ENCODE assay signal across 18 mouse cellular contexts in the genomic region with DNA sequence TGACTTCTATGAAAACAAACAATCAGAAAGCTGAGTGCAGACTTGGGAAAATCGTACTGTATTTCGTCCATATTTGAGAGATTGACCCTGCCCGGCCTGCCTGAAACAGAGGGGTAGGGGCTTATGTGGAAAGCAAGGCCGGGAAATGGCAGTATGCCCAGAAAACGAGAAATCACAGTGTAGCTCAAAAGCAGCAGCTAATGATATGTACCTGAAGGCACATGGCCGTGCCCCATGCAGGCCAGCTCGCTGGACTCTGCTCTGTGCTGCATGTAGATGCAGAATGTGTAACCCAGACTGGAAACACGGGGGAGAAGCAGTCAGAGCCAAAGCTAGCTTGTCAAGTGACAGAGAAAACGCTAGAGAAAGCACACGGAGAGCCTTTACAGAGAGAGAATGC. TPM values are rescaled to one million over a fixed set of nuclear protein-coding genes. Genes with fewer than 3 reads are reported as not detected.
A peak's percentile ranks its signal among the peaks of the same experiment; 100 is the strongest.
DNase-seq lines count a peak whose midpoint lies in the region; ATAC-seq and TF ChIP-seq lines count a peak whose summit lies in the region.
"Had no signal": no experiment of that assay in that cellular context is flagged by ENCODE, and none has a peak within 500 bp of the region (broad histone marks: within the 10 kb centered on the region; RNA-seq: fewer than 3 reads in every experiment).

No protein-coding gene starts in this region.

- H3K9ac ChIP-seq in hindbrain, postnatal 0 days (replicated peaks; ENCODE audit: low read length): no peak overlapping the region; the same call in 1 of the 2 replicates
- H3K9ac ChIP-seq in hindbrain, embryonic 12.5 days: no peak overlapping the region
- no peak overlapping the region for H3K9ac ChIP-seq in neural tube, embryonic 13.5 days
- H3K9ac ChIP-seq: midbrain, embryonic 15.5 days had no signal

- WGBS in hindbrain, postnatal 0 days: 53% methylated on average over 10 of the region's 10 CpGs
- 82% methylated on average over 10 of the region's 10 CpGs for WGBS in hindbrain, embryonic 12.5 days
- WGBS in neural tube, embryonic 13.5 days: 87% methylated on average over 10 of the region's 10 CpGs
- 88% methylated on average over 10 of the region's 10 CpGs for WGBS in thymus, adult 2 months

- DNase-seq in hindbrain, postnatal 0 days (ENCODE audit: low spot score): peak; percentile 40
- no peak for DNase-seq in neural tube, embryonic 10.5 days (ENCODE audit: extremely low spot score, low spot score)
- DNase-seq in kidney, postnatal 14 days: peak; percentile 68
- DNase-seq in left cerebral cortex, adult 9 months (ENCODE audit: low spot score in 2 of 2): no peak
- DNase-seq in thymus, adult 2 months: no peak
- DNase-seq: adrenal gland, adult 8-10 months; cerebellum, adult 8-10 months; gastrocnemius, postnatal 25 days; heart, postnatal 10 days; lung, adult 18-20 months; right cerebral cortex, postnatal 4 days; thymus, adult 18-20 months had no signal

- H3K36me3 ChIP-seq in hindbrain, postnatal 0 days (ENCODE audit: insufficient read depth, low read length): no peaks in the 10 kb centered on the region
- H3K36me3 ChIP-seq in hindbrain, embryonic 12.5 days: no peaks in the 10 kb centered on the region
- peaks cover 6% of the 10 kb centered on the region; the same call in 1 of the 2 replicates for H3K36me3 ChIP-seq in neural tube, embryonic 13.5 days
- no peaks in the 10 kb centered on the region for H3K36me3 ChIP-seq in thymus, adult 2 months (ENCODE audit: control insufficient read depth, insufficient read depth, low read length)
- H3K36me3 ChIP-seq: midbrain, embryonic 15.5 days had no signal

- ATAC-seq in hindbrain, postnatal 0 days: no peak
- ATAC-seq in hindbrain, embryonic 12.5 days (ENCODE audit: low FRiP score): no peak
- ATAC-seq in neural tube, embryonic 13.5 days (ENCODE audit: low read depth): no peak
- no peak for ATAC-seq in frontal cortex, adult (ENCODE audit: low TSS enrichment)
- ATAC-seq: midbrain, embryonic 15.5 days had no signal

- H3K27ac ChIP-seq in hindbrain, postnatal 0 days: peak overlapping the region; percentile 36
- H3K27ac ChIP-seq in hindbrain, embryonic 12.5 days: no peak overlapping the region
- 0 out of 2 replicates have a peak overlapping the region, but pooled peaks have one; percentile 5 for H3K27ac ChIP-seq in neural tube, embryonic 13.5 days (replicated peaks)
- H3K27ac ChIP-seq in thymus, adult 2 months (ENCODE audit: control insufficient read depth, insufficient read depth, low read length): no peak overlapping the region
- H3K27ac ChIP-seq: layer of hippocampus, adult 2 months; left cerebral cortex, adult 2 months; midbrain, embryonic 15.5 days had no signal

- TF ChIP-seq CTCF in hindbrain, postnatal 0 days (IDR thresholded peaks at IDR 0.05; ENCODE audit: low read depth): no peak
- no peak for TF ChIP-seq CTCF in thymus, adult 2 months (IDR thresholded peaks at IDR 0.05; ENCODE audit: borderline replicate concordance, control insufficient read depth, extremely low read depth, insufficient read depth, low read length, poor library complexity)

- H3K4me2 ChIP-seq in hindbrain, postnatal 0 days (ENCODE audit: low read depth, low read length): no peak overlapping the region
- no peak overlapping the region for H3K4me2 ChIP-seq in hindbrain, embryonic 12.5 days (replicated peaks)
- H3K4me2 ChIP-seq in neural tube, embryonic 13.5 days: no peak overlapping the region
- H3K4me2 ChIP-seq: midbrain, embryonic 15.5 days had no signal

- no peaks in the 10 kb centered on the region; the same call in 1 of the 2 replicates for H3K9me3 ChIP-seq in hindbrain, postnatal 0 days (ENCODE audit: low read length)
- no peaks in the 10 kb centered on the region for H3K9me3 ChIP-seq in hindbrain, embryonic 12.5 days (replicated peaks)
- no peaks in the 10 kb centered on the region for H3K9me3 ChIP-seq in neural tube, embryonic 13.5 days
- H3K9me3 ChIP-seq: midbrain, embryonic 15.5 days had no signal

- H3K4me3 ChIP-seq in hindbrain, postnatal 0 days (ENCODE audit: low read length): no peak overlapping the region
- no peak overlapping the region for H3K4me3 ChIP-seq in hindbrain, embryonic 12.5 days
- H3K4me3 ChIP-seq in neural tube, embryonic 13.5 days: no peak overlapping the region
- H3K4me3 ChIP-seq in thymus, adult 2 months (ENCODE audit: control insufficient read depth, insufficient read depth, low read length): no peak overlapping the region
- H3K4me3 ChIP-seq: layer of hippocampus, adult 2 months; left cerebral cortex, adult 2 months; midbrain, embryonic 15.5 days had no signal

- H3K27me3 ChIP-seq in hindbrain, postnatal 0 days (ENCODE audit: insufficient read depth, low read length): no peaks in the 10 kb centered on the region
- no peaks in the 10 kb centered on the region for H3K27me3 ChIP-seq in hindbrain, embryonic 12.5 days
- no peaks in the 10 kb centered on the region for H3K27me3 ChIP-seq in neural tube, embryonic 13.5 days
- H3K27me3 ChIP-seq in thymus, adult 2 months (ENCODE audit: control insufficient read depth, insufficient read depth, low read length): no peaks in the 10 kb centered on the region
- H3K27me3 ChIP-seq: midbrain, embryonic 15.5 days had no signal

- TF ChIP-seq POLR2A in thymus, adult 2 months (IDR thresholded peaks at IDR 0.05; ENCODE audit: control insufficient read depth, extremely low read depth, insufficient read depth, low read length, poor library complexity): no peak

- no peaks in the 10 kb centered on the region for H3K4me1 ChIP-seq in hindbrain, postnatal 0 days (ENCODE audit: insufficient read depth, low read length)
- no peaks in the 10 kb centered on the region for H3K4me1 ChIP-seq in hindbrain, embryonic 12.5 days
- H3K4me1 ChIP-seq in neural tube, embryonic 13.5 days (replicated peaks): no peaks in the 10 kb centered on the region
- H3K4me1 ChIP-seq in thymus, adult 2 months (replicated peaks; ENCODE audit: control insufficient read depth, insufficient read depth, low read length): no peaks in the 10 kb centered on the region
- H3K4me1 ChIP-seq: midbrain, embryonic 15.5 days had no signal

RNA-seq across cellular contexts. Expression of a gene that starts 12.6 kb away (rescaled TPM):
- total RNA-seq in hindbrain, postnatal 0 days (2014; rRNA removed): 50.2 and 50.9 TPM in 2 replicates
- polyA plus RNA-seq in hindbrain, postnatal 0 days (2015; fragmentation: Nextera tagmentation; extraction: Ambion mirVana): 11.3 and 11.8 TPM in 2 replicates
- 10.9 TPM in 2 replicates for polyA plus RNA-seq in hindbrain, embryonic 12.5 days (2016; fragmentation: Nextera tagmentation; extraction: Ambion mirVana)
- 10.9 and 12.2 TPM in 2 replicates for polyA plus RNA-seq in neural tube, embryonic 13.5 days (2015; fragmentation: Nextera tagmentation; extraction: Ambion mirVana)
- 19.3 TPM in 2 replicates for polyA plus RNA-seq in thymus, adult 2 months (2012; rRNA removed)

RNA-seq across cellular contexts. Expression of a gene that starts 57.8 kb away (rescaled TPM):
- 87.1 and 93.7 TPM in 2 replicates for total RNA-seq in hindbrain, postnatal 0 days (2014; rRNA removed)
- 32.5 and 33.6 TPM in 2 replicates for polyA plus RNA-seq in hindbrain, postnatal 0 days (2015; fragmentation: Nextera tagmentation; extraction: Ambion mirVana)
- 60.7 and 67.2 TPM in 2 replicates for polyA plus RNA-seq in hindbrain, embryonic 12.5 days (2016; fragmentation: Nextera tagmentation; extraction: Ambion mirVana)
- 47.3 and 61.0 TPM in 2 replicates for polyA plus RNA-seq in neural tube, embryonic 13.5 days (2015; fragmentation: Nextera tagmentation; extraction: Ambion mirVana)
- polyA plus RNA-seq in thymus, adult 2 months (2012; rRNA removed): 63.9 and 69.2 TPM in 2 replicates

Comparison
In these comparisons a context has a peak if more than half of its experiments do, and no peak if none do; other contexts are left out.
1. H3K27ac ChIP-seq: peak in hindbrain, postnatal 0 days (single experiment) and neural tube, embryonic 13.5 days (single experiment); none in hindbrain, embryonic 12.5 days (single experiment) and thymus, adult 2 months (single experiment).
2. DNase-seq: peak in hindbrain, postnatal 0 days (single experiment) and kidney, postnatal 14 days (single experiment); none in neural tube, embryonic 10.5 days (single experiment), left cerebral cortex, adult 9 months (0 of 2) and thymus, adult 2 months (single experiment).